Mouse (Mus musculus) lung, adult 2 months (tissue): ENCODE measurements at regions not wholly inside any gene's neighbourhood (a gene's known extent, or its start where the extent isn't known, plus 50 kb on each side); places are given as distances from the start of the nearest gene placed in this dataset.

Source experiments
- CTCF ChIP-seq: fragments of 200-500 bp; IDR thresholded peaks from 2 replicates; pipeline ENCODE4 v1.5.1; 2011; ENCODE audit warnings: mild to moderate bottlenecking, low read length, control low read depth; ENCODE audit not compliant: insufficient read depth
- POLR2A ChIP-seq: fragments of 200-500 bp; IDR thresholded peaks from 2 replicates; pipeline ENCODE4 v1.6.1; 2011; ENCODE audit warnings: low read depth, mild to moderate bottlenecking, control low read depth, low read length, borderline replicate concordance; ENCODE audit errors: extremely low read depth

DNA sequence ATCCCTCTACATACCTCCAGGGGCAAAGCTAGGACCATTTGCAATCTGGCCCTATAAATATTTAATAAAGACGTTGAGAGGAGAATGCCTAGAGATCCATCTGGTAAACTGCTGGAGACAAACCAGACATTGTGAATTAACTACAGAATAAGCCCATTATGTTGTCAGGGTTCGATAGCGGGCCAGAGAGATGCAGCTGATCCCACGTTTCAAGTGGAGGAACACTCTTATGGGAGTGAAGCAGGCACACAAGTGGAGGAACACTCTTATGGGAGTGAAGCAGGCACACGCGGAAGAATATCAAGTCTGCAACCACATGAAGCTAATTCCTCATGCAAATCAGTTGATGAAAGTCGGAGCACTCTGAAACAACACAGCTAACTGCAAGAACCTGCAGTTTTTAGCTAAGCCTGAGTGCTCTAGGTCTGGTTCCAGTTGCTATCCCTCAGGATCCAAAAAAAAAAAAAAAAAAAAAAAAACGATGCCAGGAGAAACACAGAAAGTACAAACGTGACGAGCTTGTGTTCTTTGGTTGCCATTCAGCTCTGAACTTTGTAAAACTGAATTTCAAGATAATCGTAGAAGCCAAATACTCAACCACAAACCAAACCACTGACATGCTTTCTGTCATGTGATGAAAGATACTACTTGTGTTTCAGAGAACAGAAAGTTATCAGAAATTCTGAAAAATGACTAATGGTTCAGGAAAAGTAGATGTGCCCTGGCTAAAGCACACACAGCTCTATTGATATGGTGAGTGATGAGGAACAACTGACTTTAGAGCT, 684.6 kb upstream of the Cited2 start:
- TF ChIP-seq POLR2A (no peak), CTCF (no peak)
